Mouse (Mus musculus): ENCODE data around the gene Slc25a21.

GRCm38 (mm10) chr12:57016324-57016723, 180.9 kb downstream of the Slc25a21 start:
- no peak for TF ChIP-seq POLR2A (IDR thresholded peaks at IDR 0.05; ENCODE audit: borderline replicate concordance, control insufficient read depth, low read depth, low read length)
- no peak for TF ChIP-seq CTCF (IDR thresholded peaks at IDR 0.05; ENCODE audit: control insufficient read depth, insufficient read depth, low read length)

Data from bone marrow, adult 2 months (tissue).